Mouse (Mus musculus) bone marrow macrophage, adult 2 months (primary cell): ENCODE measurements around the gene Thnsl1.

Experiments used
- CTCF ChIP-seq: IDR thresholded peaks from 2 replicates; pipeline ENCODE4 v1.5.1; 2012; ENCODE audit warnings: low read depth, mild to moderate bottlenecking, low read length, moderate library complexity
- POLR2A ChIP-seq: IDR thresholded peaks from 2 replicates; pipeline ENCODE4 v1.6.1; 2012; ENCODE audit warnings: mild to moderate bottlenecking, low read depth, low read length, borderline replicate concordance

DNA sequence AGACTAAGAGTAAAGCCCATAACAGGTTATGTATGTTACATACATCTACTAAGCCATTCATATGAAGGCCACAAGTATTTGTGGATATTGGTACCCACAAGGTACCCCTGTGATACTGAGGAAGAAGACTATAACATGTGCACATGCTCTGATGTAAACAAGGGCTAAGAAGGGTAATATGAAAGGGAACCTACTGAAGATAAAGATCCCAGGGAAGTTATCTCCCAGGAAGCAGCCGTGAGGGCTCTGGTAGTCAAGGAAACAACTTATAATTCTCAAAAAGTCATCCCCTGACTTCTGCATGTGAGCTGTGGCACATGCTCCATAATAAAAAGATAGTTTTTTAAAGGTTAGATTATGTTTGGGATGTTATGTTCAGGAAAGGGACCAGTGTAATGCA, 14.3 kb upstream of the Thnsl1 start:
- TF ChIP-seq CTCF (no peak), POLR2A (no peak)
